Mouse (Mus musculus) testis, adult 2 months (tissue): Measurements from ENCODE around the gene Nt5m.

Source experiments
- CTCF ChIP-seq: fragments of 200-500 bp; IDR thresholded peaks from 2 replicates; pipeline ENCODE4 v1.5.1; 2012; ENCODE audit warnings: low read depth, mild to moderate bottlenecking, inconsistent platforms, low read length, moderate library complexity; ENCODE audit not compliant: control insufficient read depth, insufficient read depth, insufficient replicate concordance
- POLR2A ChIP-seq: fragments of 200-500 bp; IDR thresholded peaks from 2 replicates; pipeline ENCODE4 v1.6.1; 2012; ENCODE audit warnings: low read depth, mild to moderate bottlenecking, inconsistent platforms, low read length, moderate library complexity; ENCODE audit not compliant: control insufficient read depth

DNA sequence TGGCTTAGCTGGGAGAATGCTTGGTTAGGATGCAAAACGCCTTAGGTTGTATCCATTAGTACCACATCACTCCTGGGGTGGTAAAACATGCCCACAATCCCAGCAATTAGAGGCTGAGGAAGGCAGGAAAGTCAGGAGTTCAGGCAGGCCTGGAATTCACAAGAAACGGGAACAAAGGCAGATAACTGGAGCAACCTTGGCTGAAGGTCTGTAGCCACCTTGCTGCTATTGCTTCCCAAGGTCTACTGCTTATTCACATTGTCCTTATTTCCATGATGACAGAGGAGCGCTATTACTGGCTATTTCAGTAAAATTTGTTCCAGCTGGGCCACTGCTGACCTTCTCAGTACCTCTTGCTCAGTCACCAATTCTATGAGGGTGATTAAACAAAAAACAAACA lies 26.0 kb upstream of the Nt5m start:
- TF ChIP-seq CTCF (no peak), POLR2A (no peak)
